Mouse (Mus musculus) embryonic facial prominence, embryonic 14.5 days (tissue): Measurements from ENCODE around the gene March10. TPM values are rescaled to one million over a fixed set of nuclear protein-coding genes. Genes with fewer than 3 reads are reported as not detected.

Experiments used
- ATAC-seq: fragments of 200-750 bp; cut with Nextera tagmentation; 2 replicates; pipeline ENCODE4 v1.8.0; 2017; ENCODE audit warnings: low read depth, moderate number of reproducible peaks, moderate TSS enrichment
- DNase-seq: peaks from one replicate; pipeline ENCODE4 v3.0.0-alpha.2; 2015; ENCODE audit warnings: low spot score
- H3K27ac ChIP-seq: fragments of 300-500 bp; sonication (generic); replicated peaks from 2 replicates; pipeline ENCODE4 v1.5.1; 2014; ENCODE audit warnings: low read depth, mild to moderate bottlenecking, low read length, moderate library complexity
- H3K27me3 ChIP-seq: fragments of 300-500 bp; sonication (generic); replicated peaks from 2 replicates; pipeline ENCODE4 v1.6.1; 2014; ENCODE audit warnings: low read length; ENCODE audit not compliant: control insufficient read depth, insufficient read depth
- H3K36me3 ChIP-seq: fragments of 300-500 bp; sonication (generic); 2 replicates; pipeline ENCODE4 v1.6.1; 2014; ENCODE audit warnings: low read length, mixed read lengths; ENCODE audit not compliant: control insufficient read depth, insufficient read depth
- H3K4me1 ChIP-seq: fragments of 300-500 bp; sonication (generic); 2 replicates; pipeline ENCODE4 v1.6.1; 2014; ENCODE audit warnings: antibody characterized with exemption, low read length; ENCODE audit not compliant: control insufficient read depth, insufficient read depth
- H3K4me2 ChIP-seq: fragments of 300-500 bp; sonication (generic); 2 replicates; pipeline ENCODE4 v1.6.1; 2014; ENCODE audit warnings: low read depth, mild to moderate bottlenecking, low read length, moderate library complexity, mixed read lengths
- H3K4me3 ChIP-seq: fragments of 300-500 bp; sonication (generic); 2 replicates; pipeline ENCODE4 v1.5.1; 2014; ENCODE audit warnings: low read depth, mild to moderate bottlenecking, low read length
- H3K9ac ChIP-seq: fragments of 300-500 bp; sonication (generic); 2 replicates; pipeline ENCODE4 v1.6.1; 2014; ENCODE audit warnings: low read depth, mild to moderate bottlenecking, low read length, moderate library complexity, mixed read lengths
- H3K9me3 ChIP-seq: fragments of 300-500 bp; sonication (generic); 2 replicates; pipeline ENCODE4 v1.6.1; 2016; ENCODE audit warnings: low read length; ENCODE audit not compliant: control insufficient read depth
- WGBS: fragments of 180-500 bp; shearing (Covaris S2); extraction: QIAGEN DNeasy Blood & Tissue Kit; methylation state at CpG from one replicate; pipeline ENCODE4 v1.1.7; 2014; 5-methylcytosine and 5-hydroxymethylcytosine counted together
- polyA plus RNA-seq: library from polyadenylated mRNA; unstranded; fragments of >200 nt; fragmentation: Nextera tagmentation; extraction: Ambion mirVana; gene quantifications from 2 replicates; pipeline ENCODE4 v1.2.1, GENCODE M21; 2014

March10 gene
- polyA plus RNA-seq, 1 experiment from 2014 or later: 0.36 TPM

- ATAC-seq: no peak
- no peak overlapping the region for H3K9ac ChIP-seq
- no peaks in the 10 kb centered on the region for H3K9me3 ChIP-seq
- DNase-seq: no peak
- no peak overlapping the region for H3K27ac ChIP-seq
- H3K4me3 ChIP-seq: no peak overlapping the region
- no peaks in the 10 kb centered on the region for H3K36me3 ChIP-seq
- H3K4me1 ChIP-seq: no peaks in the 10 kb centered on the region
- no peaks in the 10 kb centered on the region for H3K27me3 ChIP-seq
- WGBS: 91% methylated on average over 1 of the region's 1 CpGs
- H3K4me2 ChIP-seq: no peak overlapping the region
Observed at GRCm38 (mm10) chr11:105414009-105414408, 42.5 kb downstream of the March10 start.

- WGBS: 85% methylated on average over 11 of the region's 11 CpGs
- Histone ChIP-seq H3K27me3 (no peaks in the 10 kb centered on the region), H3K4me3 (no peak overlapping the region), H3K9ac (no peak overlapping the region), H3K9me3 (no peaks in the 10 kb centered on the region), H3K36me3 (no peaks in the 10 kb centered on the region), H3K4me2 (no peak overlapping the region), H3K4me1 (no peaks in the 10 kb centered on the region), H3K27ac (no peak overlapping the region)
- DNase-seq (no peak), ATAC-seq (no peak)
Observed at GRCm38 (mm10) chr11:105409408-105409807, 47.1 kb downstream of the March10 start.

- DNase-seq (peak; percentile 64), ATAC-seq (no peak)
- Histone ChIP-seq H3K27ac (no peak overlapping the region), H3K9me3 (no peaks in the 10 kb centered on the region), H3K4me1 (no peaks in the 10 kb centered on the region), H3K27me3 (no peaks in the 10 kb centered on the region), H3K4me3 (no peak overlapping the region), H3K4me2 (no peak overlapping the region), H3K9ac (no peak overlapping the region), H3K36me3 (no peaks in the 10 kb centered on the region)
- WGBS: 69% methylated on average over 6 of the region's 6 CpGs
Observed at GRCm38 (mm10) chr11:105407846-105408441, 48.6 kb downstream of the March10 start.

GRCm38 (mm10) chr11:105402355-105402754 is 54.2 kb downstream of the March10 start:
- no peaks in the 10 kb centered on the region for H3K4me1 ChIP-seq
- H3K9me3 ChIP-seq: no peaks in the 10 kb centered on the region
- ATAC-seq (no peak), DNase-seq (peak; percentile 45)
- no peaks in the 10 kb centered on the region for H3K27me3 ChIP-seq
- no peak overlapping the region for H3K27ac ChIP-seq
- H3K36me3 ChIP-seq: no peaks in the 10 kb centered on the region
- no peak overlapping the region for H3K4me2 ChIP-seq
- H3K9ac ChIP-seq: no peak overlapping the region
- 39% methylated on average over 9 of the region's 9 CpGs for WGBS
- no peak overlapping the region for H3K4me3 ChIP-seq

GRCm38 (mm10) chr11:105390290-105390689 is 66.2 kb downstream of the March10 start:
- no peak overlapping the region for H3K4me3 ChIP-seq
- WGBS: 89% methylated on average over 7 of the region's 7 CpGs
- H3K4me2 ChIP-seq: no peak overlapping the region
- ATAC-seq (no peak), DNase-seq (no peak)
- H3K36me3 ChIP-seq: no peaks in the 10 kb centered on the region
- H3K9me3 ChIP-seq: peaks cover 6% of the 10 kb centered on the region; the same call in 1 of the 2 replicates
- no peaks in the 10 kb centered on the region for H3K27me3 ChIP-seq
- H3K4me1 ChIP-seq: no peaks in the 10 kb centered on the region
- H3K9ac ChIP-seq: no peak overlapping the region
- no peak overlapping the region for H3K27ac ChIP-seq

GRCm38 (mm10) chr11:105388636-105389035 is 67.9 kb downstream of the March10 start:
- no peaks in the 10 kb centered on the region for H3K9me3 ChIP-seq
- H3K36me3 ChIP-seq: no peaks in the 10 kb centered on the region
- ATAC-seq: peak; percentile 65; the same call in 1 of the 2 replicates
- peak; percentile 68 for DNase-seq
- no peak overlapping the region for H3K4me3 ChIP-seq
- H3K4me1 ChIP-seq: no peaks in the 10 kb centered on the region
- H3K4me2 ChIP-seq: no peak overlapping the region
- no peak overlapping the region for H3K9ac ChIP-seq
- no peaks in the 10 kb centered on the region for H3K27me3 ChIP-seq
- WGBS: 35% methylated on average over 2 of the region's 2 CpGs
- no peak overlapping the region for H3K27ac ChIP-seq

- no peak overlapping the region for H3K4me3 ChIP-seq
- H3K9me3 ChIP-seq: no peaks in the 10 kb centered on the region
- 83% methylated on average over 9 of the region's 9 CpGs for WGBS
- H3K27me3 ChIP-seq: no peaks in the 10 kb centered on the region
- ATAC-seq (no peak), DNase-seq (no peak)
- H3K9ac ChIP-seq: no peak overlapping the region
- no peak overlapping the region for H3K4me2 ChIP-seq
- no peak overlapping the region for H3K27ac ChIP-seq
- no peaks in the 10 kb centered on the region for H3K4me1 ChIP-seq
- no peaks in the 10 kb centered on the region for H3K36me3 ChIP-seq
Observed at GRCm38 (mm10) chr11:105385266-105385665, 71.3 kb downstream of the March10 start.

GRCm38 (mm10) chr11:105375821-105376235 is 80.7 kb downstream of the March10 start:
- Histone ChIP-seq H3K4me1 (no peaks in the 10 kb centered on the region), H3K27ac (no peak overlapping the region), H3K4me3 (no peak overlapping the region), H3K9me3 (no peaks in the 10 kb centered on the region), H3K9ac (no peak overlapping the region), H3K36me3 (no peaks in the 10 kb centered on the region), H3K27me3 (no peaks in the 10 kb centered on the region), H3K4me2 (no peak overlapping the region)
- ATAC-seq: no peak
- 88% methylated on average over 1 of the region's 1 CpGs for WGBS
- no peak for DNase-seq

- Histone ChIP-seq H3K4me1 (no peaks in the 10 kb centered on the region), H3K9me3 (no peaks in the 10 kb centered on the region), H3K9ac (no peak overlapping the region), H3K4me3 (no peak overlapping the region), H3K27ac (no peak overlapping the region), H3K27me3 (no peaks in the 10 kb centered on the region), H3K36me3 (no peaks in the 10 kb centered on the region), H3K4me2 (no peak overlapping the region)
- no peak for ATAC-seq
- WGBS: 80% methylated on average over 10 of the region's 10 CpGs
- DNase-seq: no peak
Observed at GRCm38 (mm10) chr11:105374526-105375175, 81.9 kb downstream of the March10 start.
